Mouse (Mus musculus) intestine, embryonic 15.5 days (tissue): ENCODE results near the gene Gfra1. TPM values are rescaled to one million over a fixed set of nuclear protein-coding genes. Genes with fewer than 3 reads are reported as not detected.

ENCODE experiments used
- ATAC-seq: fragments of 200-750 bp; cut with Nextera tagmentation; 2 replicates; pipeline ENCODE4 v1.8.0; 2017; ENCODE audit warnings: moderate TSS enrichment, moderate library complexity
- H3K27ac ChIP-seq: fragments of 300-500 bp; sonication (generic); 2 replicates; pipeline ENCODE4 v1.5.1; 2015; ENCODE audit warnings: mild to moderate bottlenecking, inconsistent platforms
- H3K27me3 ChIP-seq: fragments of 300-500 bp; sonication (generic); replicated peaks from 2 replicates; pipeline ENCODE4 v1.6.1; 2015; ENCODE audit warnings: inconsistent platforms
- H3K36me3 ChIP-seq: fragments of 300-500 bp; sonication (generic); 2 replicates; pipeline ENCODE4 v1.6.1; 2015; ENCODE audit warnings: inconsistent platforms
- H3K4me1 ChIP-seq: fragments of 300-500 bp; sonication (generic); replicated peaks from 2 replicates; pipeline ENCODE4 v1.6.1; 2015; ENCODE audit warnings: inconsistent platforms
- H3K4me2 ChIP-seq: fragments of 300-500 bp; sonication (generic); replicated peaks from 2 replicates; pipeline ENCODE4 v1.6.1; 2015; ENCODE audit warnings: mild to moderate bottlenecking, inconsistent platforms
- H3K4me3 ChIP-seq: fragments of 300-500 bp; sonication (generic); replicated peaks from 2 replicates; pipeline ENCODE4 v1.5.1; 2015; ENCODE audit warnings: inconsistent platforms
- H3K9ac ChIP-seq: fragments of 300-500 bp; sonication (generic); 2 replicates; pipeline ENCODE4 v1.6.1; 2015; ENCODE audit warnings: inconsistent platforms
- H3K9me3 ChIP-seq: fragments of 300-500 bp; sonication (generic); 2 replicates; pipeline ENCODE4 v1.6.1; 2016; ENCODE audit warnings: inconsistent platforms
- WGBS: fragments of 180-500 bp; shearing (Covaris S2); methylation state at CpG from one replicate; pipeline ENCODE4 v1.1.7; 2015; 5-methylcytosine and 5-hydroxymethylcytosine counted together
- polyA plus RNA-seq: library from polyadenylated mRNA; unstranded; fragments of >200 nt; fragmentation: Nextera tagmentation; extraction: Ambion mirVana; gene quantifications from 2 replicates; pipeline ENCODE4 v1.2.1, GENCODE M21; 2015

Gene Gfra1
- polyA plus RNA-seq, 1 experiment from 2014 or later, result 22.3 TPM

- H3K4me3 ChIP-seq, result no peak overlapping the region
Observed at GRCm38 (mm10) chr19:58413290-58413689, 42.4 kb downstream of the Gfra1 start.

GRCm38 (mm10) chr19:58412811-58413210 lies 42.9 kb downstream of the Gfra1 start:
- Histone ChIP-seq H3K4me2 (no peak overlapping the region), H3K9me3 (no peaks in the 10 kb centered on the region), H3K36me3 (no peaks in the 10 kb centered on the region), H3K27me3 (no peaks in the 10 kb centered on the region), H3K27ac (no peak overlapping the region), H3K4me1 (0 out of 2 replicates have a peak, but pooled peaks cover 7% of the 10 kb centered on the region), H3K4me3 (no peak overlapping the region), H3K9ac (no peak overlapping the region)
- 48% methylated on average over 2 of the region's 3 CpGs for WGBS
- no peak for ATAC-seq

More at GRCm38 (mm10) chr19:58413290-58413689, 42.4 kb downstream of the Gfra1 start:
- WGBS, result 7% methylated on average over 8 of the region's 8 CpGs
- Histone ChIP-seq H3K9ac (no peak overlapping the region), H3K27ac (no peak overlapping the region), H3K9me3 (no peaks in the 10 kb centered on the region), H3K36me3 (no peaks in the 10 kb centered on the region), H3K4me2 (peak overlapping the region; percentile 22; the same call in 1 of the 2 replicates), H3K4me1 (0 out of 2 replicates have a peak, but pooled peaks cover 7% of the 10 kb centered on the region), H3K27me3 (no peaks in the 10 kb centered on the region)
- ATAC-seq, result peak; percentile 94

- Histone ChIP-seq H3K4me1 (0 out of 2 replicates have a peak, but pooled peaks cover 3% of the 10 kb centered on the region), H3K9ac (no peak overlapping the region), H3K9me3 (no peaks in the 10 kb centered on the region), H3K27ac (no peak overlapping the region), H3K36me3 (no peaks in the 10 kb centered on the region), H3K4me3 (no peak overlapping the region), H3K27me3 (no peaks in the 10 kb centered on the region), H3K4me2 (no peak overlapping the region)
- ATAC-seq, result no peak
Observed at GRCm38 (mm10) chr19:58406726-58407125, 49.0 kb downstream of the Gfra1 start.

GRCm38 (mm10) chr19:58400224-58400623 lies 55.5 kb downstream of the Gfra1 start:
- Histone ChIP-seq H3K4me3 (no peak overlapping the region), H3K36me3 (no peaks in the 10 kb centered on the region), H3K27me3 (no peaks in the 10 kb centered on the region), H3K4me2 (no peak overlapping the region), H3K27ac (no peak overlapping the region), H3K9ac (no peak overlapping the region), H3K9me3 (no peaks in the 10 kb centered on the region), H3K4me1 (peaks cover 4% of the 10 kb centered on the region)
- 74% methylated on average over 3 of the region's 3 CpGs for WGBS
- no peak for ATAC-seq

GRCm38 (mm10) chr19:58399166-58399565 lies 56.5 kb downstream of the Gfra1 start:
- Histone ChIP-seq H3K4me1 (peaks cover 4% of the 10 kb centered on the region), H3K4me3 (no peak overlapping the region), H3K27me3 (no peaks in the 10 kb centered on the region), H3K4me2 (no peak overlapping the region), H3K27ac (no peak overlapping the region), H3K9ac (no peak overlapping the region), H3K36me3 (no peaks in the 10 kb centered on the region), H3K9me3 (no peaks in the 10 kb centered on the region)
- 59% methylated on average over 6 of the region's 6 CpGs for WGBS
- ATAC-seq, result no peak

GRCm38 (mm10) chr19:58396604-58396984 lies 59.1 kb downstream of the Gfra1 start:
- ATAC-seq, result peak; percentile 93
- no peaks in the 10 kb centered on the region for H3K36me3 ChIP-seq
- peaks cover 4% of the 10 kb centered on the region for H3K4me1 ChIP-seq
- no peak overlapping the region for H3K4me3 ChIP-seq
- H3K27ac ChIP-seq, result peak overlapping the region; percentile 64; the same call in 1 of the 2 replicates
- H3K27me3 ChIP-seq, result no peaks in the 10 kb centered on the region
- 34% methylated on average over 4 of the region's 4 CpGs for WGBS
- no peak overlapping the region for H3K9ac ChIP-seq
- H3K9me3 ChIP-seq, result no peaks in the 10 kb centered on the region
- H3K4me2 ChIP-seq, result peak overlapping the region; percentile 22; the same call in 1 of the 2 replicates

- Histone ChIP-seq H3K4me3 (no peak overlapping the region), H3K9ac (no peak overlapping the region), H3K36me3 (no peaks in the 10 kb centered on the region), H3K4me2 (peak overlapping the region; percentile 22; the same call in 1 of the 2 replicates), H3K4me1 (peaks cover 4% of the 10 kb centered on the region), H3K27ac (peak overlapping the region; percentile 64; the same call in 1 of the 2 replicates), H3K27me3 (no peaks in the 10 kb centered on the region), H3K9me3 (no peaks in the 10 kb centered on the region)
- 55% methylated on average over 16 of the region's 16 CpGs for WGBS
- ATAC-seq, result peak; percentile 63
Observed at GRCm38 (mm10) chr19:58395785-58396603, 59.7 kb downstream of the Gfra1 start.

GRCm38 (mm10) chr19:58393121-58393520 lies 62.6 kb downstream of the Gfra1 start:
- Histone ChIP-seq H3K27me3 (no peaks in the 10 kb centered on the region), H3K36me3 (no peaks in the 10 kb centered on the region), H3K4me1 (peaks cover 4% of the 10 kb centered on the region), H3K4me3 (no peak overlapping the region), H3K9ac (no peak overlapping the region), H3K27ac (no peak overlapping the region), H3K9me3 (no peaks in the 10 kb centered on the region), H3K4me2 (no peak overlapping the region)
- 90% methylated on average over 7 of the region's 7 CpGs for WGBS
- no peak for ATAC-seq

GRCm38 (mm10) chr19:58391796-58392195 lies 63.9 kb downstream of the Gfra1 start:
- Histone ChIP-seq H3K27ac (no peak overlapping the region), H3K4me2 (no peak overlapping the region), H3K9ac (no peak overlapping the region), H3K27me3 (no peaks in the 10 kb centered on the region), H3K4me1 (peaks cover 4% of the 10 kb centered on the region), H3K36me3 (no peaks in the 10 kb centered on the region), H3K9me3 (no peaks in the 10 kb centered on the region), H3K4me3 (no peak overlapping the region)
- WGBS, result 72% methylated on average over 5 of the region's 5 CpGs
- no peak for ATAC-seq

GRCm38 (mm10) chr19:58389466-58389865 lies 66.2 kb downstream of the Gfra1 start:
- Histone ChIP-seq H3K4me3 (no peak overlapping the region), H3K27me3 (no peaks in the 10 kb centered on the region), H3K36me3 (no peaks in the 10 kb centered on the region), H3K27ac (no peak overlapping the region), H3K4me2 (no peak overlapping the region), H3K9me3 (no peaks in the 10 kb centered on the region), H3K4me1 (no peaks in the 10 kb centered on the region), H3K9ac (no peak overlapping the region)
- no peak for ATAC-seq
- WGBS, result 77% methylated on average over 8 of the region's 8 CpGs

GRCm38 (mm10) chr19:58388851-58389447 lies 66.8 kb downstream of the Gfra1 start:
- WGBS, result 88% methylated on average over 18 of the region's 18 CpGs
- no peak overlapping the region for H3K27ac ChIP-seq
- no peaks in the 10 kb centered on the region for H3K27me3 ChIP-seq
- no peak overlapping the region for H3K4me2 ChIP-seq
- H3K4me3 ChIP-seq, result no peak overlapping the region
- ATAC-seq, result no peak
- no peaks in the 10 kb centered on the region for H3K9me3 ChIP-seq
- no peak overlapping the region for H3K9ac ChIP-seq
- H3K36me3 ChIP-seq, result no peaks in the 10 kb centered on the region
- no peaks in the 10 kb centered on the region for H3K4me1 ChIP-seq

- Histone ChIP-seq H3K4me2 (no peak overlapping the region), H3K27ac (no peak overlapping the region), H3K4me1 (no peaks in the 10 kb centered on the region), H3K27me3 (no peaks in the 10 kb centered on the region), H3K9ac (no peak overlapping the region), H3K9me3 (no peaks in the 10 kb centered on the region), H3K36me3 (no peaks in the 10 kb centered on the region), H3K4me3 (no peak overlapping the region)
- no peak for ATAC-seq
- 65% methylated on average over 3 of the region's 3 CpGs for WGBS
Observed at GRCm38 (mm10) chr19:58383273-58383672, 72.4 kb downstream of the Gfra1 start.
